Mouse (Mus musculus) liver, embryonic 14.5 days (tissue): ENCODE measurements at regions not wholly inside any gene's neighbourhood (a gene's known extent, or its start where the extent isn't known, plus 50 kb on each side); places are given as distances from the start of the nearest gene placed in this dataset.

Source experiments
- CTCF ChIP-seq: IDR thresholded peaks from 2 replicates; pipeline ENCODE4 v1.5.1; 2016; ENCODE audit warnings: antibody characterized with exemption, low read depth, control low read depth
- EP300 ChIP-seq: IDR thresholded peaks from 2 replicates; pipeline ENCODE4 v1.6.1; 2016; ENCODE audit warnings: antibody characterized with exemption, low read depth

DNA sequence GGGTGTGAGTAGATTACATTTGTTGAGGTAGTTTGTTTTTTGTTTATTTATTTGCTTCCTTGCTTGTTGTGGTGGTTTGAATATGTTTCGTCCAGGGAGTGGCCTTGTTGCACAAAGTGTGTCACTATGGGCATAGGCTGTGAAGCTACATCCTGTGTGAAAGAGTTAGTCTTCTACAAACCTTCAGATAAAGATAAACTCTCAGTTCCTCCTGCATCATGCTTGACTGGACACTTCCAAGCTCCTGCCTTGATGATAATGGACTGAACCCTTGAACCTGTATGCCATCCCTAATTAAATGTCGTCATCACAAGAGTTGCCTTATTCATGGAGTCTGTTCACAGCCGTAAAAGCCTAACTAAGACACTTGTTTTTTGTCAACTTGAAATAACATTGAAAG, 418.9 kb upstream of the Mef2c start:
- TF ChIP-seq CTCF (no peak), EP300 (no peak)
